Mouse (Mus musculus) heart, adult 10 weeks (tissue): ENCODE measurements around the gene Mup3. TPM values are rescaled to one million over a fixed set of nuclear protein-coding genes. Genes with fewer than 3 reads are reported as not detected.

ENCODE experiments used
- polyA plus RNA-seq: library from polyadenylated mRNA; stranded (reverse); fragments of 350-450 nt; fragmentation: Illumina TruSeq; extraction: RNeasy Lipid Tissue Mini Kit (QIAGEN cat#74804); gene quantifications from one replicate; pipeline ENCODE4 v1.2.3, GENCODE M21; 2014; ENCODE audit warnings: low read depth, low replicate concordance

Gene Mup3
- polyA plus RNA-seq: 4.0 TPM

DNA sequence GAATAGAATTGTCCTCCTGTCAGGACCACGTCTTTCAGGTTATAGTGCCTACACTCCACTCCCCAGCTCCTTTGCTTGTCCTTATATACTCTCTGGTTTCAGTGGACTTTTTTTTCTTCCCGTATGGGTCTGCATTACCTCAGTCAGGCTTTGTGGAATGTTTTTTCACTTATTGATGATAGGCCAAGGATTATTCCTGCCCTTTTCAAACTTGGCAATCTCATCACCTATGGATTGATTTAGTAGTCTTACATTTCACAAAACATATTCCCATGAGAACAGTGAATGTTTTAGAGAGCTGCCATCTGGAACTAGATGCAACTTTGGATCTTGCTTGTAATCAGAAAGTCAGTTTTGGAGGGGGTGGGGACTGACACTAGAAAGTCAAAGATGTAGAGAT lies at the start of gene Mup3:
TSS of gene Mup3 (minus strand) at position 102 of the 400 bp plus-strand sequence.

GRCm38 (mm10) chr4:62054058-62054457 lies 33.1 kb downstream of the Mup3 start, which contains the start of gene Mup20:
TSS of gene Mup20 (minus strand) at chr4:62054158.

Other genes starting within 250 kb of the Mup3 start
- gene Mup20, start 33.2 kb downstream of the Mup3 start, polyA plus RNA-seq: 0.71 TPM
- gene Mup21, start 63.5 kb upstream of the Mup3 start, polyA plus RNA-seq: not detected
- 2.5 TPM for gene Zfp37, start 143.7 kb upstream of the Mup3 start, polyA plus RNA-seq
- 20.6 TPM for gene Slc31a2, start 175.2 kb upstream of the Mup3 start, polyA plus RNA-seq